Mouse (Mus musculus) adrenal gland, postnatal 14 days (tissue): ENCODE results near the gene Kdm2b. TPM values are rescaled to one million over a fixed set of nuclear protein-coding genes. Genes with fewer than 3 reads are reported as not detected.

Experiments
- DNase-seq: peaks from one replicate; pipeline ENCODE4 v3.0.0; 2021; ENCODE audit warnings: mixed read lengths
- total RNA-seq: library from RNA; stranded (reverse); gene quantifications from 2 replicates; pipeline ENCODE4 v1.2.3, GENCODE M21; 2021

Kdm2b gene
- total RNA-seq, 1 experiment from 2014 or later, result 20.5 TPM

DNA sequence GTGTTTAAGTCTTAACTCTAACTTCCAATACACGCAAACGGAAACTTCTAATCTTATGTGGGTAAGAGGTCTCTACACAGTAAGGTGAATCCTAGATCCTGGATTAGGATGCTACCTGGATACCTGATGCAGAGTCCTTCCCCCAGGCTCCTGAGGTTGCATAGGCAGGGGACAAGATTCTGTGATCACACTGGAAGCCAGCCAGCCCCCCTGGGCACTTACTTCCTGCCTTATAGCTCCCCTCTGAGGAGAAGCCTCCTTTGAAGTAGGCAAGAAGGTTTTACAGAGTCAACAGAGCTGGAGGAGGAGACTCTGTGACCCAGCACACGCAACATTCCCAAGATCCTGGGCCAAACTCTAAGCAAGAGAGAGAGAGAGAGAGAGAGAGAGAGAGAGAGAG, 63.3 kb downstream of the Kdm2b start:
- DNase-seq, result no peak

DNA sequence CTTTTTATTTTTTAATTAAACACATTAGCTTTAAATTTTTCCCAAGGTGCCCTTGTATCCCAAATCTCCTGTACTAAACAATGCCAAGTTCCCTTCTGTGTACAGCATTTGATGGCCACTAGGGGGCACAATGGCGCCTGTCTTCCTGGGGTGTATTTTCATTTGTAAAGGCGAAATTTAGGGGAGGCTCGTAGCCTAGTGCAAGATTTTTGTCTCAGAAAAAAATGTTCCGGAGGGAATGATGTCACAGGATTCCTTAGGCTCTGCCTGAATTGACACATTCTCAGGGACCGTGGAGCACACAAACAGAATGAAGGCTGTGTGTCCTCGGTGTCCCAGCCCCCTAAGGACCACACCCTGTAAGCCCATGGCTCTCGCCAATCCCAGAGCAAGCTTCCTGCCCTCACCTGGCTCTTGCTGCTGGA, 64.1 kb downstream of the Kdm2b start:
- DNase-seq, result peak; percentile 79

DNA sequence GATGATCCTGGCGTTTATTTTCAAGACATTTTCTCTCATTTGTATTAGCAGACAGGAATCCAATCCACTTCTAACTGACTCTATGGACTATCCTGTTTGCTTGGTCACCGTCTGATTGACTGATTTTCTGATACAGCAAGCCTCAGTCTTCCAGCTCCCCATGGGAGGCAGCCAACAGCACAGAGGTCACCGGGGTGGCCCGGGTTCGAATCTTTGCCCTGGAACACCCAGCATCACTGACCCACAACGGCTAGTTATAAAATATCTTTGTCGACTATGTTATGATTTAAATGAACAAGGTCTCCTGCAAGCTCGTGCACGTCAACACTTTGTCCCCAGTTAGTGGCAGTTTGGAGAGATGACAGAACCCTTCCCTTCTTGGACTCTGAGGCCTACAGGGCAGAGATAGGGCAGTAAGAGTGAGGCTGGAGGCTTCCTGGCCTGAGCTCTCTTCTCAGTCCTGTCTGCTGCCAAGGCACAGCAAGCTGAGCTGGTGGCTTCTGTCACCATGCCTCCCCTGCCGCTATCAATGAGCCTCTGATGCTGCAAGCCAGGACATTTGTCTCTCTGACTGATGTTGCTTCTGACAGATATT, 65.7 kb downstream of the Kdm2b start:
- no peak for DNase-seq

DNA sequence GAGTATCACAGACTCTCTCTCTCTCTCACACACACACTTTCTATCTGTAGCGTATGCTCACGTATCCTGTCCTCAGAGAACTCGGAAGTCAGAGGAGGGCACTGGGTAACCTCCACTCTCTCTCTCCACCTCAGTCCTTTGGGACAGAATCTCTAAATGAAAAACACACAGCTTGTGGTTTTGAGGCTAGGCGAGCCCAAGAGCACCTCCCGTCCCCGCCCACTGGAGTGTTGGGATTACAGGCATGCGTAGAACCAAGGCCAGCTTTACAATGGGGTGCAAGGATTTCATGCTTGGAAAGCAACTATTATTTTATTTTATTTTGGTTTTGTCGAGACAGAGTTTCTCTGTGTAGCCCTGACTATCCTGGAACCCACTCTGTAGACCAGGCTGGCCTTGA, 67.7 kb downstream of the Kdm2b start:
- DNase-seq, result no peak

DNA sequence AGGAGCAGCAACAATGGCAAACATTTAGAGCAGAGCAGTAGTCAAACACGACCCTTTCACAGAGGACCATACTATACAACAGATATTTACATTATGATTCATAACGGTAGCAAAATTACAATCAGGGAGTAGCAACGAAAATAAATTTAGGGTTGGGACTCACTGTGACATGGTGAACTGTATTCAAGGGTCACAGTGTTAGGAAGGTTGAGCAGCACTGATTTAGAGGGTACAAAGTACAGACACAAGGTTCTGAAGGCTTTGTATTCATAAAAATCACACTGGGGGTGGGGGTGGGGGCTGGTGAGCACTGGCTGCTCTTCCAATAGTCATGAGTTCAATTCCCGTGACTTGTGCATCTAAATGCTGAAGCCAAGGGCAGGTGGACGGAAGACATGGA, 69.1 kb downstream of the Kdm2b start:
- no peak for DNase-seq

DNA sequence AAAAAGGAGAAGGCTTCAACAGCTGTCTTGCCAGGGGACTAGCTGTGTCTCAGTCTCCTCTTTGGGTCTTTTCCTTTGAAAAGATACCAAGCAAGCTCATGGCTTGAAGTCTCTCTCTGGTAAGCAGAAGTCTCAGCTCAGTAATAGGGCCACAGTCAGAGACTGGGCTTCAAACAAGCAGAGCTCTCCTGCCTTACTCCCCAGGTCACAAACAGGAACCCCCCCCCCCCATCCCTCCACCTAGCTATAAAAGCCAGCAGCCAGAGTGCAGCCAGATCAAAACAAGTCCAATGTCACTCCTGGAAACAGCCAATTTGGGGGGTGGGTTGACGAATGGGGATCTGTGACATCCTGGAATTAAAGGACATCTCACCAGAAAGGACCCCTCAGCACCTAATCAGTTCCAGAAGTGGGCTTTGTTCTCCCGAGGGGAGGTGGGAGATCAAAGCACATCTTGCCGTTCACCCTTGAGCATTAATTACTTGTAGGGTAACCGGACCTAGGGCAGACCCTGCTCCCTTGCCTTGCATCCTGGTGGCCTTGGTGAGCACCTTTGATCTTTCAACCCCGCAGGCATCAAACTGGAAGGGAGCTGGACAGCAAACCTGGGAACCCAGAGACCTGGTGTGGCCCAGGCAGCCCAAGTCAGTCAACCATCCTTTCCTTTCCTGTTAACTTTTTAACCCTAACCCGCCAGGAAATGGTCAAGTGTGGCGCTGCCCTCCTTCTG, 71.5 kb downstream of the Kdm2b start:
- DNase-seq, result no peak

DNA sequence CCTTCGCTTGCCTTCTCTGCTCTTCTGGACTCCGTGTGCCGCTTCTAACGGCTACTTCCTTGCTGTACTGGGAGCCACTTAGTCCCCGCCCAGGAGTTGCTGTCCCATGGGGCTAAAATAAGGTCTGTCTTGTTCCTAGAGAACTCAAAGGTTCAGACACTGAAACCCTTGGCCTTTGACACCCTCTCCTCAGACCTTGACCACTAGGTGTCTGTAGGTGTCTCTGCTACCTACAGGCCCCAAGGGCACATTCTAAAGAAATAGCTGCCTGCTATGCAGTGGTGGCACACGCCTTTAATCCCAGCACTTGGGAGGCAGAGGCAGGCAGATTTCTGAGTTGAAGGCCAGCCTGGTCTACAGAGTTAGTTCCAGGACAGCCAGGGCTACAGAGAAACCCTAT, 73.5 kb downstream of the Kdm2b start:
- DNase-seq, result no peak

DNA sequence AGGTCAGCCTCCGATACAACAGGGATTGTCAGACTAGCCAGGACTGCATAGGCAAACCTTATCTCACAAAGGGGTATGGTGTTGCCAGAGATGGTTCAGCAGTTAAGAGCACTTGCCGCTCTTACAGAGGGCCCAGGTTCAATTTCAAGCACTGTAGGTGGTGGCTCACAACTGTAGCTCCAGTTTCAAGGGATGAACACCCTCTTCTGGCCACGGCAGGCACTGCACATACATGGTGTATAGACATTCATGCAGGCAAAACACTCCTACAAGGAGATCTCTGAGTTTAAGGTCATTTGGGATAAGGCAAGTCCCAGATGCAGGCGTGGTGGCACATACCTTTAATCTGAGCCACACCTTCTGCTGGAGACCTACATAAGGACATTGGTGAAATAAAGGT, 76.8 kb downstream of the Kdm2b start:
- no peak for DNase-seq

DNA sequence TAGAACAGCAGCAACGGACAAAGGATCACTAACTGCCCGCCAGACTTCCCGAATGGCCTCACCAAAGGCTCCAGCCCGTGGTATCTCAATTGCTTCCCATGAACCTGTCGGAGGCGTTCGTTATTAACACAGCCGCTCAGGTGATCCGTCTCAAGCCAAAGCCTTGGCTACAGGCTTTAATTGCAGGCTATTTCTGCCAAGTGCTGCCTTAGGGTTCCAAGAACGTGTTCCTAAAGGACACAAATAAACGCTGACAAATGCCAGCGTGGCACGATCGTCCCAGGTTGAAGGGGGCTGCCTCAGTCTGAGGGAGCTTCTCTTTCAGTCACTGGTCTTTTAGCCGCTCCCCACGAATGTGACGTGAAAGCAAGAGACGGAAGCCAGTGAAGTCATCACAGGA, 80.1 kb downstream of the Kdm2b start:
- DNase-seq, result no peak

DNA sequence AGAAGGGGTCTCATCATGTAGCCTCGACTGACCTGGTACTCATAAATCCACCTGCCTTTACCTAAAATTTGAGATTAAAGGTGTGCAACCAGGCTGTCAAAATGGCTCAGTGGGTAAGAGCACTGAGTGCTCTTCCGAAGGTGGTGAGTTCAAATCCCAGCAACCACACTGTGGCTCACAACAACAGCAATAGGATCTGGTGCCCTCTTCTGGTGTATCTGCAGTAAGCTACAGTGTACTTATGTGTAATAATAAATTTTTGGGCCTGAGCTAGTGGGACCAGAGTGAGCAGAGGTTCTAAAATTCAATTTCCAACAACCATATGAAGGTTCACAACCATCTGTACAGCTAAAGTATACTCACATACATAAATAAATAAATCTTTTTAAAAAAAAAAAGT, 81.6 kb downstream of the Kdm2b start:
- no peak for DNase-seq

DNA sequence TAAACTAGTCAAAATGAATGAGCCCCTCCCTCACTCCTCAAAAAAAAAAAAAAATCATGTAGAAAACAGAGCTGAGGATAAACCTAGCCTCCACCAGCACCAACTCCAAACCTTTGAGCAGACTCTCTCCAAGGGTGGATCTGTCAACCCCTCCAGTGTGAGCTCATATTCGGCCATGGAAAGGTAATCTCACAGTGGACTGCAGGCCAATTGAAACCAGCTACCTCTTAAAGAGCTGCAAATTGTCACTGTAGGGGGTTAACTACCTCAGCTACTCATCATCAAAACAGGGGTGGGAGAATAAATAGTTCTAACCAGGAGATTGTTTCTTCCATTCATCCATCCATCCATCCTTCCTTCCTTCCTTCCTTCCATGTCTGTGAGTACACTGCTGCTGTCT, 82.4 kb downstream of the Kdm2b start:
- no peak for DNase-seq

DNA sequence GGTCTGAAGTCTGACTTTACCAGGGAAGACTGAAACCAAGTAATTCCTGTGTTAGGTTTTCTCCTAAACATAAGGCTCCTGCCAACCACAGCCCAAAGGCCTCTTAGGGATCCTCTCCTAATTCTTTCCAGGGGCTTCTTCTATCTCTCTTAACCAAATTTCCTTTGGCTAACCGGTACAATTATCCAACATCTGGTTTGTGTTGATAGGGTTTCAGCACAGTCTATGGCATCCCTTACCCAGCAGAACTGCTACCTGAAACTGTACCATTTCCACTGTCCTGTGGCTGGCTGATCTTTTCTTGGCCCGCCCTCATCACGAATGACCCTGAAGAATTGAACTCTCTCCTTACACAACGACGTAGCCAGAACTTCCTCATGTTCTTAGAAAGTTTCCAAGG, 86.5 kb downstream of the Kdm2b start:
- DNase-seq, result no peak

DNA sequence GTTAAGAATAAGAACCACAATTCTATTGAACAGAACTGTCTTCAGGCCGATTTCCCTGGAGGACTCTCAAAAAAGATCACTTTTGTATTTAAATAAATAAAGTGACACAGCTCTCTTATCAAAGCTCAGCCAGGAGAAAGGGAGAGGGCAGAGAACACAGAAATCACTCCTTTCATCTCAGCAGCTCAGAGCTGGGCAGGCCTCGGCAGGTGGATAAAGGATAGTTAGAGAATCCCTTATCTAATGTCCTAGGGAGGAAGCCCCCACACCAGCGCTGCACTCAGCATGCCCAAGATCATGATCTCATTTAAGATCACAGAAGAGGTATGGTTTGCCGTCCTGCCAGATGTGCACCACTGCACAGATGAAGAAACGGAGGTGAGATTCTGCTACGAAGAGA, 87.4 kb downstream of the Kdm2b start:
- no peak for DNase-seq

DNA sequence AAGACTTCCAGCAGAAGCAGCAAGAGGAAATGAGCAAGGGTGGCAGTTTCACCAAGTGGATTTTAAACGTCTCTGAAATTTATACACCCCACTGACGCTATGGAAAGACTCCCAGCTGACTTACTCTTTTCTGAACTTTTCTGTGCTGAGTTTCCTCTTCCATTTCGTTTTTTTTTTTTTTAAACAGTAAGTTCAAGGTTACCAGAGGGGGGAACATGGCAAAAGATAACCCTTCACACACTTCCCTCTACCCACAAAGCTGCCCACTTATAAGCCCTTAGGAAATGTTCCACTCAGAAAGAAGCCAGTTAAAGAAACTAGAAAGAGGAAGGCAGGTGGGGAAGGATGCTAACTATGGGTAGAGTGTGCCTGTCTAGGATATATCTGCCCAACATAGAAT, 88.0 kb downstream of the Kdm2b start:
- no peak for DNase-seq

DNA sequence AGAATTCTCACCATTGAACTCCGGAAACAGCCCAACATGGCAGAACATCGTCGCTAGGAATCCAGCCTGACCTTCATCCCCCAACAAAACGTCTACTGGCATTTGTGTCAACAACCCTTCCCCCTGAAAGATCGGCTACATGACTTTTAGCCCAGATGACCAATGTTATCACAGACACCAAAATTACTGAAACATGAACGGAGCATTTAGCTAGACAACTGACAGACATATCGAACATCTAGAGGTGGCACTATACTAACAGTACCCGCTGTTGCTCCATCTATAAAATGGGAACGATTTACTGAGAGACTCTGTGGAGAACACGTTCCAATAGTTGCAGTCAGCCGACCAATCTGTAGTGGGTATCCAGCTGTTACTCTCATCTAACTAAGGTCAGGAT, 88.4 kb downstream of the Kdm2b start:
- DNase-seq, result no peak

DNA sequence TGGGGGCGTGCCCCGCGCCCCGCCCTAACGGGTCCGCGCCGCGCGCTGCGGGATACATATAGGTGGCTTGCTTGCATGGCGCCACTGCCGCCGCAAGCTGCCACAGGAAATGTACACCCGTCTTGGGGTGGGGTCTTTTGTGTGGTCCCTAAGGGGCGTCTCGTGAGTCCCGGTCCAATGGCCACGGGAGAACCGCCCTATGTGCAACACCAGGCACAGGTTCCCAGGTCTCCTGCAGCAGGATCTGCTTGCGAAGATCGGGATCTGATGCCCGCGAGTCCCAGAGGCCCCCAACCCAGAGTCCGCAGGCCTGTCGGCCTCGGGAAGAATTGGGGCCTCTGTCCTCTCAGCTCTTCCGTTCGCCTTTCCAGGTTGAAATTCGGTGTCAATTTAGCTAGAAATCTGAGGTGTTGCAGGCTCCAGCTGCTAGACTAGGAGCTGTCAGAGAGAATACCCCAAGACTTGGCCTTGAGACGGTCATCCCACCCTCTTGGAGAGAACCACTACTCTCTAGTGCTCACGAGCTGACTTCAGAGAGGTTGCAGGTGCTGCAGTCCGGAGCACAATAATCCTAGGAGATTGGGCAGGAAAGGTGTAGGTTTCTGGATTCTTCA, 89.0 kb downstream of the Kdm2b start:
- no peak for DNase-seq

DNA sequence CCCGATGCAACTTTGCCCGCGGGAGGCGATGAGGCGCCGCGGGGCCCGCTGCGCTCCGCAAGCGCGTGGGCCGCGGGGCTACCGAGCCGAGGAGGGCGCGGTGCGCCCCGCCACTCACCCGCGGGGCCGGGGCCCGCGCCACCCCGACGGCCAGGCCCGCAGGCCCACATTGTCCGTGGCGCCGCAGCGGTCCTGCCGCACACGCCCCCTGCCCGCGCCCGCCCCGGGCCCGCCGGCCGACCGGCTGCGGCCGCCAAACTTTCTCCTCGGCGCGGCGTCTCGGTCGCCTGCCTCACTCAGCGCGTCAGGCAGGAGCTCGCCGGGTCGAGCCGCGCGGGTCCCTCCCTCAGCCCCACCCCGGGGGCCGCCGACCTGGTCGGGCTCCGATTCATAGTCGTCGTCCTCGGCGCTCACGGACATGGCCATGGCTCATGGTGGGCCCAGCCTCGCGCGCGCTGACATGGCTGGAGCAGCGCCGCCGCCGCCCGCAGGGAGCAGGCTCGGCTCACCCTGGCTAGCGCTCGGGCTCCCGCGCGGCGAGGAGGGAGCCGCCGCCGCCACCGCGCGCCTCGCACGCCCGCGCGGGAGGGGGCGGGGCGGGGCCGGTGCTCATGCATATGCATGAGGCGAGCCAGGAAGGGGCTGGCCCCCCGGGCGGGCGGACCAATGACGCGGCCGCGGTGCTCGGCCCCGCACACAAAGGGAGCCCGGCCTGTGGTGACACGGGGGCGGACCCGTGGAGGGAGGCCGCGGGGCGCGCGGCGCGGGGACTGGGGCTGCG, 89.7 kb downstream of the Kdm2b start:
- peak; percentile 96 for DNase-seq

DNA sequence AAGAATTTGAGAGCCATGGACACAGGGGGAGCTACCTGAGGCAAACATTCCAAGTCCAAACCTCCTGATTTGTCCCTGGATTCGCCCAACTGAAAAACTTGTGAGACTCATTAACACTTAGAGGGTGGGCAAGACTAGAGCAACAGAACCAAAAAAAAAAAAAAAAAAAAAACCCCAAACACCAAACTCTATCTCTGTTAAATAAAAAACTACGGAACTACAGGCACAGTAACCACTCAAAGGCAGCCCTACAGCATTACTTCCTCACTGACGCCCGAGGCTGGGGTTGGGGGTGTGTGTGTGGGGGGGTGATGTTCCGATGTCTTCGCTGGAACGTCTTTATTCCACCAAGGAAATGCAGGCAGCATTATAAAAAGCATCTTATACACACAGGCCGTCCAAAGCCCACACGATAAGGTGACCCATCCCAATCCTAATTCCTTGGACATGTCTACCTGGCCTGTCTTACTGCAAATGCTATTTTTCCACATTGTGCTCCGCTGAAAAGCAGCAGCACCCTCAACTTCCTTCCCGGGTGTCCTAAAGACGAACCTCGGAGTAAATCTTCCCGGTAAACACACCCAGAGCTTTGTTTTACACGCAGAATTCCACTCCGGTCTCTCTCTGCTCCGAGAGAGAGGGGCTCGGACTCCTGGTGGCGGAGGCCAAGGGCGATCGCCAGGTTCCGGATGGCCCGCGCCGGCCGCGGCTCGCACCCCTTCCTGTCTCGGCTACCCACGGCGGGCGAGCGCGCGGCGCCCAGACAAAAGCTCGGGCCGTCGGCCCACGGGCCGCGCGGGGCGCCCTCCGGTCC, 90.5 kb downstream of the Kdm2b start:
- DNase-seq, result peak; percentile 49

DNA sequence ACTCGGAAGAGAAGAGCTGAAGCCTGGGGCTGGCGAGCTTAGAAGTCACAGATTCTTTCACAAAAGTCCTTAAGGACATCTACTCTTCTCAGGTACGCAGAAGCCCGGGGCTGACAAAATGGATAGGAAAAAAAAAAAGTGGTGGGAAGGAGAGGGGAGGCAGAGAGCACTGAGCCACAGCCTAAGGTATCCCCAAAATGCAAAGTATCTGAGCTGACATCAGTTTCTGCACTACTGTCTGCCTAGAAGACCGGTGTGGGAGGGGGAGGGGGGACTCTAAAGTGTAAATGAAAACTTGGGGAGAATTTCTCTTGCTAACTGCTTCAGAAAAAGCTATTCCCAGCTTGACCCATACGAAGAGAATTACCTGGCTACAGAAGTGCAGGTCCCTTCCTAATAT, 91.5 kb downstream of the Kdm2b start:
- no peak for DNase-seq

DNA sequence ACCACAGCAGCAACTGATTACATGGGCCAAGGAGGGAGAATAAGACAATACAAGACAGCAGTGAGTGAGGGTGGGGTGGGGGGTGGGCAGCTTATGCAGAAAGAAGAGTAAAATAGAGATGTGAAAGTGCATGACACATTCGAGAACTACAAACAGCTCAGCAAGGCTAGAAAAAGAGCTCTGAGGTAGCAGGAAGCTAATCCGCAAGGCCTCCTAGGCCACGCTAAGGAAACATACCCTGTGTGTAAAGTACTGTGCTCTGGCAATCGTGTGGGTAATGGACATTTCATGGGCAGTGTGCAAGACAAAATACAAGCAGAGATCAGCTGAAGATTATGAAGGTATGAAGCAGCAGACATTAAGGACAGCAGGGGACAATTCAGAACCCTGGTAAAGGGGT, 94.8 kb downstream of the Kdm2b start:
- DNase-seq, result no peak

DNA sequence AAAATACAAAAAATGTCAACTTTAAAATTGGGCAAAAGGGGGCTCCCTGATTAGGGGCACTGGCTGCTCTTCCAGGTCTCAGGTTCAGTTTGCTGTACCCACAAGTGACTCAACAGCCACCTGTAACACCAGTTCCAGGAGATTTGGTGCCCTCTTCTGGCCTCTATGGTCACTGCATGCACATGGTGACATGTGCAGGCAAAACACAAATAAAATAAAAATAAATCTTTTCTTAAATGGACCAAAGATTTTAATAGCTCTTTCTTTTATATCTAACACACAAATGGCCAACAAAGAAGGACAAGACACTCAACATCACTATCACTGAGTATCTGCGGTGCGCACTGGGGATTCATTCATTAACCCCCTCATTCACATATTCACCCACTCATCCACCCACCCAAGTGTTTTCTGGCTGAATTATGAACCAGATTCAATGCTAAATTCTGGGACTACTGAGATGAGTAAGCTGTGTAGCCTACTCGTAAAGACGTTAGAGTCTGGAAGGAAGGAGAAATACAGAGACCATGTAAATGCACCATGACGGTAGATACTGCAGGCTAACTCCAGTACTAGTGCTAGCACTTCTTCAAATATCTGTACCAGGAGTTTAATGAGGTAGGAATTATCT, 95.5 kb downstream of the Kdm2b start:
- peak; percentile 65 for DNase-seq

DNA sequence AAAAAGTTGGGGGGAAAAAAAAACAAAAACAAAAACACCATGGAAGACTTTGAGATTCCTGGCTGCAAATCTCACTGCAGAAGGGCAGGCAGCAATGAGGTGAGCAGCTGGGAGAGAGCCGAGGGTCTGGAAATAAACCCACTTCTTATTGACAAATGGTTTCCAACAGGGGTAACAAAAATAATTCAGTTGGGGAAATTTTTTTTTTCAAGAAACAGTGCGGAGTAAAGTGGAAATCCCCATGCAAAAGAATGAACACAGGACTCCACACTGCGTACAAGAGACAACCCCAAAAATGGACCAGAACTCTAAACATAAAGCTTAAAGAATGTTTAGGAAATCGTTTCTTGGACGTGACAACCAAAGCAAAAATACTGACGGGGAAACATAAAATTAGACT, 96.4 kb downstream of the Kdm2b start:
- DNase-seq, result no peak
